Mouse (Mus musculus): Measurements from ENCODE around the gene Slc27a5. TPM values are rescaled to one million over a fixed set of nuclear protein-coding genes. Genes with fewer than 3 reads are reported as not detected.

Slc27a5 gene
- total and polyA plus RNA-seq, 3 experiments: 0.04 TPM; not detected in 2

DNA sequence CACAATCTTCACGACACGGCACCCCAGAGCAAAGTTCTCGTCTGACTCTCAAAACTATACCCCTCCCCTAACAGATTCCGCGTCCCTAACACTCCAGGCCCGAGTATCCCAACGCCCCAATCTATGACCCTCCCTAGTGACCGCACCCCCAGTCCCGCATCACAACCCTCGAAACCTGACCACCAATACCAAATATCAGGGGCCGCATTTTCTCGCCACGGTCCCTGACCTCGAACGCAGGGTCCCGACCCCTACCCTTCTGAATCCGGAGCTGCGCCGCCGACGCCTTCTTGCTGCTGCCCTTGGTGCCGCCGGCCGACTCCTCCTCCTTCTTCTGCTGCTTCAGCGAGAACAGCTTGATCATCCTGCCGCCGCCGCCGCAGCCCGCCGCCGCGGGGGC is 39.4 kb upstream of the Slc27a5 start:
- DNase-seq (ENCODE audit: extremely low read depth): no peak
- peak overlapping the region; percentile 69 for H3K4me2 ChIP-seq (ENCODE audit: insufficient read depth, low read depth, poor library complexity, severe bottlenecking)
- H3K9me3 ChIP-seq (replicated peaks; ENCODE audit: low read length): no peaks in the 10 kb centered on the region
- dilution Hi-C loops (cut with MboI; ENCODE audit: extremely low pct_ligation_motif_present, extremely low pct_unique_long_range_greater_than_20kb, low sequenced_read_pairs): no loop called here
- H3K9ac ChIP-seq (ENCODE audit: insufficient read depth, low read depth): peak overlapping the region; percentile 96
- H3K79me2 ChIP-seq (replicated peaks; ENCODE audit: control insufficient read depth, extremely low read depth, insufficient read depth, poor library complexity, severe bottlenecking): peaks cover 20% of the 10 kb centered on the region
- H3K4me3 ChIP-seq (replicated peaks in 1 of 3; ENCODE audit: low read depth in 2 of 3, low read length in 2 of 3, poor library complexity in 1 of 3): peak overlapping the region; percentile 84 to 92 (median 91)
- TF ChIP-seq ZKSCAN1 (IDR thresholded peaks at IDR 0.05; ENCODE audit: borderline replicate concordance, low read depth, low read length) (no peak), SIN3A (IDR thresholded peaks at IDR 0.05; ENCODE audit: low read length) (peak; percentile 73; the same call in 1 of the 2 replicates), IRF4 (IDR thresholded peaks at IDR 0.05; ENCODE audit: low read depth, low read length) (no peak), NELFE (IDR thresholded peaks at IDR 0.05; ENCODE audit: low read depth, low read length) (no peak), CTCF (conservative IDR thresholded peaks at IDR 0.05 in 1 of 2, IDR thresholded peaks at IDR 0.05 in 1 of 2; ENCODE audit: low read depth in 2 of 2, low read length in 2 of 2) (no peak), JUND (conservative IDR thresholded peaks at IDR 0.05; ENCODE audit: low read depth, low read length) (no peak), MYC (IDR thresholded peaks at IDR 0.05; ENCODE audit: low read depth, low read length) (no peak), MEF2A (IDR thresholded peaks at IDR 0.05; ENCODE audit: borderline replicate concordance, low read depth, low read length) (no peak)
- no peaks in the 10 kb centered on the region for H3K27me3 ChIP-seq (replicated peaks)
- H3K4me1 ChIP-seq (ENCODE audit: control insufficient read depth in 1 of 2, insufficient read depth in 2 of 2): peaks cover 19 to 55% of the 10 kb centered on the region in 2 experiments
- H3K36me3 ChIP-seq (replicated peaks in 1 of 2; ENCODE audit: control insufficient read depth in 1 of 2, insufficient read depth in 1 of 2, low read length in 1 of 2): peaks cover 23 to 35% of the 10 kb centered on the region in 2 experiments
- in situ Hi-C loops (cut with MboI; ENCODE audit: low pct_ligation_motif_present, low pct_unique_long_range_greater_than_20kb, low sequenced_read_pairs): no loop called here
- peak overlapping the region; percentile 100 for H3K27ac ChIP-seq (ENCODE audit: insufficient read depth, low read depth)

DNA sequence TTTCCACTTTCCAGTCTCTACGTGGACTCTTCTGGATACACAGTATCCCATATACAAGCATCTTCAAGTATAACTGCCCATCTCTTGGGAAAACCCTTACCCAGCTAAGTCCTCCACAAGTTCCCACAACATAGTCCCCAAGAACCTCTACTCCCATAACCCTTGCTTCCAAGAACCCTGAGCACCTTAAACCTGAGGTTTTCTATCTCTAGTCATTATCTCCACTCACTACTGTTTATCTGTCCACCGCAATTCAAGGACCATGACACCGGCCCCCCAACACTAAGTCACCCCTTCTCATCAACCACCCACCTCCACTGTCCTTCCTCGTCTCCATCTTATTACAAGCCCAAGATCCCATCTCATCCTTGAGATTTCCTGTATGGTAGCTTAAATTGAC is 38.8 kb upstream of the Slc27a5 start:
- peaks cover 21% of the 10 kb centered on the region for H3K79me2 ChIP-seq (replicated peaks; ENCODE audit: control insufficient read depth, extremely low read depth, insufficient read depth, poor library complexity, severe bottlenecking)
- H3K36me3 ChIP-seq (replicated peaks in 1 of 2; ENCODE audit: control insufficient read depth in 1 of 2, insufficient read depth in 1 of 2, low read length in 1 of 2): peaks cover 29 to 41% of the 10 kb centered on the region in 2 experiments
- no peaks in the 10 kb centered on the region for H3K9me3 ChIP-seq (replicated peaks; ENCODE audit: low read length)
- peak overlapping the region; percentile 96 for H3K9ac ChIP-seq (ENCODE audit: insufficient read depth, low read depth)
- dilution Hi-C loops (cut with MboI; ENCODE audit: extremely low pct_ligation_motif_present, extremely low pct_unique_long_range_greater_than_20kb, low sequenced_read_pairs) (no loop called here), in situ Hi-C loops (cut with MboI; ENCODE audit: low pct_ligation_motif_present, low pct_unique_long_range_greater_than_20kb, low sequenced_read_pairs) (no loop called here)
- TF ChIP-seq MXI1 (IDR thresholded peaks at IDR 0.05; ENCODE audit: low read depth, low read length) (no peak), RAD21 (IDR thresholded peaks at IDR 0.05; ENCODE audit: low read depth, low read length) (no peak), SIN3A (IDR thresholded peaks at IDR 0.05; ENCODE audit: low read length) (no peak), ZKSCAN1 (IDR thresholded peaks at IDR 0.05; ENCODE audit: borderline replicate concordance, low read depth, low read length) (no peak), ZNF384 (IDR thresholded peaks at IDR 0.05; ENCODE audit: low read depth, low read length) (no peak), JUND (conservative IDR thresholded peaks at IDR 0.05; ENCODE audit: low read depth, low read length) (no peak), POLR2AphosphoS2 (IDR thresholded peaks at IDR 0.05; ENCODE audit: low read depth, low read length) (no peak), UBTF (IDR thresholded peaks at IDR 0.05; ENCODE audit: low read depth, low read length) (no peak), KAT2A (IDR thresholded peaks at IDR 0.05; ENCODE audit: insufficient replicate concordance, low read length) (no peak), USF1 (IDR thresholded peaks at IDR 0.05; ENCODE audit: low read depth, low read length) (no peak), TCF12 (IDR thresholded peaks at IDR 0.05; ENCODE audit: low read depth, low read length) (no peak)
- H3K4me1 ChIP-seq (ENCODE audit: control insufficient read depth in 1 of 2, insufficient read depth in 2 of 2): peaks cover 20 to 60% of the 10 kb centered on the region in 2 experiments
- H3K27ac ChIP-seq (ENCODE audit: insufficient read depth, low read depth): 0 out of 2 replicates have a peak overlapping the region, but pooled peaks have one; percentile 9
- no peak for DNase-seq (ENCODE audit: extremely low read depth)
- peak overlapping the region; percentile 84 to 92 (median 91) for H3K4me3 ChIP-seq (replicated peaks in 1 of 3; ENCODE audit: low read depth in 2 of 3, low read length in 2 of 3, poor library complexity in 1 of 3)
- H3K4me2 ChIP-seq (ENCODE audit: insufficient read depth, low read depth, poor library complexity, severe bottlenecking): peak overlapping the region; percentile 69
- H3K27me3 ChIP-seq (replicated peaks): no peaks in the 10 kb centered on the region
